Mouse (Mus musculus) lung, embryonic 14.5 days (tissue): ENCODE results near the gene Pitpna. TPM values are rescaled to one million over a fixed set of nuclear protein-coding genes. Genes with fewer than 3 reads are reported as not detected.

ENCODE experiments used
- ATAC-seq: fragments of 200-750 bp; cut with Nextera tagmentation; 2 replicates; pipeline ENCODE4 v1.8.0; 2017; ENCODE audit warnings: mild to moderate bottlenecking, moderate TSS enrichment, moderate library complexity; ENCODE audit not compliant: insufficient read depth
- DNase-seq: peaks from one replicate; pipeline ENCODE4 v3.0.0-alpha.2; 2015
- H3K27ac ChIP-seq: fragments of 300-500 bp; sonication (generic); 2 replicates; pipeline ENCODE4 v1.5.1; 2014; ENCODE audit warnings: low read depth, mild to moderate bottlenecking, moderate library complexity
- H3K27me3 ChIP-seq: fragments of 300-500 bp; sonication (generic); 2 replicates; pipeline ENCODE4 v1.6.1; 2014; ENCODE audit warnings: low read length, control low read depth; ENCODE audit not compliant: insufficient read depth
- H3K36me3 ChIP-seq: fragments of 300-500 bp; sonication (generic); 2 replicates; pipeline ENCODE4 v1.6.1; 2014; ENCODE audit warnings: control low read depth; ENCODE audit not compliant: insufficient read depth
- H3K4me1 ChIP-seq: fragments of 300-500 bp; sonication (generic); 2 replicates; pipeline ENCODE4 v1.6.1; 2014; ENCODE audit warnings: antibody characterized with exemption, control low read depth; ENCODE audit not compliant: insufficient read depth
- H3K4me2 ChIP-seq: fragments of 300-500 bp; sonication (generic); 2 replicates; pipeline ENCODE4 v1.6.1; 2014; ENCODE audit warnings: mild to moderate bottlenecking
- H3K4me3 ChIP-seq: fragments of 300-500 bp; sonication (generic); 2 replicates; pipeline ENCODE4 v1.5.1; 2014; ENCODE audit warnings: low read depth, low read length
- H3K9ac ChIP-seq: fragments of 300-500 bp; sonication (generic); 2 replicates; pipeline ENCODE4 v1.6.1; 2014
- H3K9me3 ChIP-seq: fragments of 300-500 bp; sonication (generic); 2 replicates; pipeline ENCODE4 v1.6.1; 2016; ENCODE audit warnings: low read depth, low read length, control low read depth
- CTCF ChIP-seq: IDR thresholded peaks from 2 replicates; pipeline ENCODE4 v1.5.1; 2016; ENCODE audit warnings: antibody characterized with exemption, low read depth
- WGBS: fragments of 180-500 bp; shearing (Covaris S2); extraction: QIAGEN DNeasy Blood & Tissue Kit; methylation state at CpG from one replicate; pipeline ENCODE4 v1.1.7; 2014; 5-methylcytosine and 5-hydroxymethylcytosine counted together
- polyA plus RNA-seq: library from polyadenylated mRNA; unstranded; fragments of >200 nt; fragmentation: Nextera tagmentation; extraction: Ambion mirVana; gene quantifications from 2 replicates; pipeline ENCODE4 v1.2.1, GENCODE M21; 2014

Pitpna gene
- polyA plus RNA-seq, 1 experiment from 2014 or later, result 89.6 TPM

GRCm38 (mm10) chr11:75658996-75659750 lies 71.3 kb downstream of the Pitpna start:
- Histone ChIP-seq H3K27me3 (no peaks in the 10 kb centered on the region), H3K9me3 (no peaks in the 10 kb centered on the region), H3K4me1 (peaks cover 20% of the 10 kb centered on the region), H3K4me2 (no peak overlapping the region), H3K9ac (no peak overlapping the region), H3K4me3 (no peak overlapping the region), H3K36me3 (peaks cover 55% of the 10 kb centered on the region), H3K27ac (no peak overlapping the region)
- ATAC-seq, result no peak
- 74% methylated on average over 14 of the region's 14 CpGs for WGBS
- TF ChIP-seq CTCF, result no peak
- DNase-seq, result no peak

GRCm38 (mm10) chr11:75660081-75660590 lies 72.2 kb downstream of the Pitpna start:
- no peak for TF ChIP-seq CTCF
- Histone ChIP-seq H3K36me3 (peaks cover 61% of the 10 kb centered on the region), H3K4me1 (peaks cover 13% of the 10 kb centered on the region), H3K27me3 (no peaks in the 10 kb centered on the region), H3K4me3 (no peak overlapping the region), H3K4me2 (no peak overlapping the region), H3K27ac (no peak overlapping the region), H3K9me3 (no peaks in the 10 kb centered on the region), H3K9ac (no peak overlapping the region)
- WGBS, result 88% methylated on average over 12 of the region's 12 CpGs
- ATAC-seq (no peak), DNase-seq (no peak)

- TF ChIP-seq CTCF, result no peak
- Histone ChIP-seq H3K4me2 (no peak overlapping the region), H3K9me3 (no peaks in the 10 kb centered on the region), H3K27ac (no peak overlapping the region), H3K4me1 (peaks cover 9% of the 10 kb centered on the region), H3K36me3 (peaks cover 72% of the 10 kb centered on the region), H3K9ac (no peak overlapping the region), H3K27me3 (no peaks in the 10 kb centered on the region), H3K4me3 (no peak overlapping the region)
- 89% methylated on average over 21 of the region's 21 CpGs for WGBS
- no peak for ATAC-seq
- no peak for DNase-seq
These were observed 73.3 kb downstream of the Pitpna start for GRCm38 (mm10) chr11:75660941-75661800.

GRCm38 (mm10) chr11:75662131-75662530 lies 74.2 kb downstream of the Pitpna start:
- ATAC-seq, result no peak
- 86% methylated on average over 7 of the region's 7 CpGs for WGBS

GRCm38 (mm10) chr11:75666296-75666695 lies 78.4 kb downstream of the Pitpna start:
- Histone ChIP-seq H3K9ac (no peak overlapping the region), H3K4me2 (no peak overlapping the region), H3K9me3 (no peaks in the 10 kb centered on the region), H3K4me3 (no peak overlapping the region), H3K27me3 (no peaks in the 10 kb centered on the region), H3K4me1 (no peaks in the 10 kb centered on the region), H3K36me3 (peaks cover 90% of the 10 kb centered on the region), H3K27ac (no peak overlapping the region)
- DNase-seq (no peak), ATAC-seq (no peak)
- WGBS, result 93% methylated on average over 6 of the region's 6 CpGs
- no peak for TF ChIP-seq CTCF

More at GRCm38 (mm10) chr11:75662131-75662530, 74.2 kb downstream of the Pitpna start:
- TF ChIP-seq CTCF, result no peak
- no peak for DNase-seq
- no peak overlapping the region for H3K4me3 ChIP-seq
- H3K4me1 ChIP-seq, result peaks cover 2% of the 10 kb centered on the region; the same call in 1 of the 2 replicates
- H3K9me3 ChIP-seq, result no peaks in the 10 kb centered on the region
- no peak overlapping the region for H3K27ac ChIP-seq
- H3K36me3 ChIP-seq, result peaks cover 81% of the 10 kb centered on the region
- H3K4me2 ChIP-seq, result no peak overlapping the region
- no peak overlapping the region for H3K9ac ChIP-seq
- no peaks in the 10 kb centered on the region for H3K27me3 ChIP-seq

- Histone ChIP-seq H3K9me3 (no peaks in the 10 kb centered on the region), H3K9ac (no peak overlapping the region), H3K27ac (no peak overlapping the region), H3K4me2 (no peak overlapping the region), H3K4me1 (no peaks in the 10 kb centered on the region), H3K36me3 (peaks cover 94% of the 10 kb centered on the region), H3K4me3 (no peak overlapping the region), H3K27me3 (no peaks in the 10 kb centered on the region)
- DNase-seq, result no peak
- 92% methylated on average over 3 of the region's 3 CpGs for WGBS
- TF ChIP-seq CTCF, result no peak
- no peak for ATAC-seq
These were observed 80.7 kb downstream of the Pitpna start for GRCm38 (mm10) chr11:75668621-75669020.
